Mouse (Mus musculus) adrenal gland (tissue): ENCODE measurements around the gene Gabrg3.

Experiments
- intact Hi-C: fragments of 180-260 bp; cut with DNase I; formaldehyde crosslinking; loops from one replicate; pipeline ENCODE4 v1.15.1; 2025

Gabrg3 gene

DNA sequence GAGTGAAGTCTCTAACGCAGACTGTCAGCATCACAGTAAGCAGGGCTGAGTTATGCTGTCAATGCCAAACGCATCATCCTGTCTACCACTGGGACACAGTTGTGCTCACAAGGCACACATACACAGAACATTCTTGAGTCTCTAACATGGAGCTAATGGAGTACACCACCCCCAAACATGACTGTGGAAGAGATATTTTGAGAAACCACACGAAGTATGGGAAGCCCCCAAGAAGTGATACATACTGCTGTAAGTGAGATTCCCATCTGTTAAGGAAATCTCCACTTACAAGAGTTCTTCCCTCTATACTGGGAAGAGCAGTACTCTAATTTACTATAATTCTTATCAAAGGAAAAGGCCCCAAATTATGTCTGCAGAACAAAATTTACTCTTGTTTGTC, 286.9 kb downstream of the Gabrg3 start:
- intact Hi-C loops, result loop anchor here (5.0 kb wide), 1 partner anchor 613 kb away; no protein-coding TSS in a partner anchor

DNA sequence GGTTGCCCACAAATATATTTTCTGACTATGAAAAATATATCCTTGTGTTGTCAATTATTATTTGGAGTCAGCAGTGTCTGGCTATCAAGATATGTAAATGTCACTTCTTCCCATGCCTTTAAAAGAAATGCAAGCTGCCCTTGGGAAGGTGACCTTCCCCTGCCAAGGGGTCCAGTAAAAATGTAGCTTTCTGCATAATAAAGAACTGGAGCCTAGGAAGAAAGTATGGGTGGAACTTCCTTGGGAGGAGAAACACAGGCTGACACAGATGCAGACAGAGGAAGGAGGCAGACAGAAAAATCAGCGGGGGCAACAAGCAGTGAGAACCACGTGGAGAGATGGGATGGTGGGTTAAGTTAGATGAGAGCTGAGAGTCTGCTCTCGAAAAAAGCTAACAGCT, 304.9 kb downstream of the Gabrg3 start:
- intact Hi-C loops, result no loop called here

DNA sequence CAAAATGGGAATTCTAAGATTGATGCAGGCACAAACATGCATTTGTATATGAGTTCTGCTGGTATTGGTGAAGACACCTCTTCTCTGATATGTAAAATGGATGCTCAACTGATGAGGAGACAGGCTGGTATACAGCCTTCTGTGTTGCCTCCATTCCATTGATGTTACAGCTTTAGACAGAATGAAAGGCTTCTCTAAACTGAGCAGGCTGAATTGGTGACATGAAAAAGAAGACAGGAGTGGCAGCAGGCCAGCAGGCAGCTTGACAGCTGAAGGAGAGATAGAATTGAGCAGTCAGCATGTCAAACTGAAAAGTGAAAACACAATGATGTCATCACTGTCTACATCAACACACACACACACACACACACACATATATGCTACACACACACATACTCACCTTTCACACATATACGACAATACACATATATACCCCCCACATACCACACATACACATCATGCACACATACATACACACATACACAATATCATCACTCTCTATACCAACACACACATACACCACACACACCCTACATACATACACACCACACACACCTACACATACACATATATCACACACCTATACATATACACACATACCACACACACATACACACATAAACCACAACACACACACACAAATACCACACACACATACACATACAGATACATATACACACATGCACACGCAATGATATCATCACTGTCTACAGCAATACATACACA, 315.4 kb downstream of the Gabrg3 start:
- intact Hi-C loops, result no loop called here

DNA sequence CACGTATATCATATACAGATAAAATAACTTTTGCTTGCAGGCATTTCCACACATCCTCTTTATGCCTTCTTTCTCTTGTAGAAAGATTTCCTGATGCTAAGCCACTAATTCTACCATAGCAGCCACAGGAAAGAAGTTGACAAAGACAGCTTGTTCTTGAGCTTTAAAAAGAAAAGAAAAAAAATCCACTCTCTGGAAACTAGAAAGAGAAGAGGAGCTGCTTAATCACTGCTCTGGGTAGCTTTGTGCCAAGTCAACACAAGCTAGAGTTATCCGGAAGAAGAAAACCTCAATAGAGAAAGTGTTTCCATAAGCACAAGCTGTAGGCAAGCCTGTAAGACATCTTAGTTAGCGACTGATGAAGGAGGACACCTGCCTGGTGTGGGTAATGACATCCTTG, 321.6 kb downstream of the Gabrg3 start:
- intact Hi-C loops, result no loop called here

DNA sequence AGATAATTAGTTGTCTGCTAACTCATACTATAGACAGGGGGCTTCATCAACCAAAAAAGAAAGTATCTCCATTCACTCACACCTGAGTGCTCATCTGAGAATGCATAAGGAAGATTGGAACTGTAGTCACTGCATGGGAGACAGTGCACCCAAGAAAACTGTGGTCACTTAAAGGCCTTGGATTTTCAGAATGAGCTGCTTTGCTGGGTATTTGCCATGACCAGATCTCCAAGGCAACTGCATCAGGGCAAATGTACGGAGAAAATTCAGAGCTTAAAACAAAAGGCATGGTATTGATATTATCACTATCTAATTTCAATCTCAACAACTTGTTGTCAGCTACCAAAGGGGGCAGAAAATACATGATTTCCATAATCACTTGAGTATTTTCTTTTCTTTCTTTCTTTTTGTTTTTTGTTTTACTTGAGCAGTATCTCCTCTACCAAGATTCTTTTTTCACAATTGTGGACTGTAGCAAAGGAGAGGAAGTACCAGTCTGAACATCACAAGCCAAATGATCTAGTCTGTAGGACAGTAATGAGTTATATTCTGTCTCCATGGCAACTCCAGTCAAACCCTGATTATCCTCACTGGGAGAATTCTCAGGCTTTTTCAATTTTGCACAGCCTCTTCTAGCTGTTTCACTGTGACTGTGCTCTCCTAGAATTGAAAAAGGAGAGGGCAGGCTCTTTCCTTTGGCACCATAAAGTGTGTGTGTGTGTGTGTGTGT, 335.9 kb downstream of the Gabrg3 start:
- intact Hi-C loops, result no loop called here

DNA sequence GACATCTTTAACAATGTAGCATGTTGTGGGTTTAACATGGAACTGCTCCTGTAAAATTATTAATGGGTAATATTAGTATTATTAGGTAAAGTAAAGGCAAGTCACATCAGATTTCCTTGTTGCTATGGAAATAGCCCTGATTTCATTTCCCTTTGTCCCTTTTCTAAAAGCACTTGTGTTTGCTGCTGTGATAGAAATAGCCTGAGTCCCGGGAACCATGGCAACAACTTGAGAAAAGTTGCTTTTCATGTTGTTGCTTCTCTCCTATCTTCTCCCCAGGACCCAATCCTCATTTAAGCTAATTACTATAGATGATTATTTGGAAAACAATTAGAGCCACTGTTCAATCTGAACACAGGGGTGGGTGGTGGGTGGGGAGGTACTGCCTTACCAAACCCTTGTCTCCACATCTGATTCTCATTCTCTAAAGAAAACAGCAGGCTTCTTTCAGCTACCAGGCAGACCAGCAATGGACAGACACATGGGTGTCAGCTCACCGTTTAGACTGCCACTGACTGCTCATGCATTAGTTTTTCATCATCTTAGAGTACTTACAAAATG, 349.0 kb downstream of the Gabrg3 start:
- intact Hi-C loops, result no loop called here

DNA sequence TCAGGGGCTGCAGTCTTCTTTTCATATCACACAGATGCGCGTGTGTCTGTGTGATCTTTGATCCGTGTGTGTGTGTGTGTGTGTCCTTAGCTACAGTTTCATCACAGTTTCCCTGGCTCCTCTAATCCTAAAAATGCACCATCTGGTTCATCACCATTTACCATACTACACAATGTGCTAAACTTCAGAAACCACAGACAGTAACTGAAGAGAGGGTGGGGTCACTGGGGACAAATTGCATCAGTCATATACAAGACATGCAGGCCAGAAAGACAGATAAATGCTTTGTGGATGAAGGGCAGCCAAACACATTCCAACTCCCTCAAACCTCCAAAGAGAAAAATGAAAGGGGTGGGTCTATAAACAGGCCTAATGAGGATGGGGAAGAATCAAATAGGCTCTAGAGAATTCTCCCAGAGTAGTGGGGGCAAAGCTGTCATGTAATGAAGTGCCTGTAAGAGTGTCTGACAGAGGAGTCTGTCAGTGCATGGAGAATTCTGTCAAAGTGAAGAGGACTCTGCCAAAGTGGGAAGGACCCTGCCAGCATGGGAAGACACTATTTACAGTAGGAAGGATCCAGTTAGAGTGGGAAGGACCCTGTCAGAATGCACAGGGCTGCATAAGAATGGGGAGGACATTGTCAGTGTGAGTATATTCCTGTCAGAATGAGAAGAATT, 386.3 kb downstream of the Gabrg3 start:
- intact Hi-C loops, result no loop called here

DNA sequence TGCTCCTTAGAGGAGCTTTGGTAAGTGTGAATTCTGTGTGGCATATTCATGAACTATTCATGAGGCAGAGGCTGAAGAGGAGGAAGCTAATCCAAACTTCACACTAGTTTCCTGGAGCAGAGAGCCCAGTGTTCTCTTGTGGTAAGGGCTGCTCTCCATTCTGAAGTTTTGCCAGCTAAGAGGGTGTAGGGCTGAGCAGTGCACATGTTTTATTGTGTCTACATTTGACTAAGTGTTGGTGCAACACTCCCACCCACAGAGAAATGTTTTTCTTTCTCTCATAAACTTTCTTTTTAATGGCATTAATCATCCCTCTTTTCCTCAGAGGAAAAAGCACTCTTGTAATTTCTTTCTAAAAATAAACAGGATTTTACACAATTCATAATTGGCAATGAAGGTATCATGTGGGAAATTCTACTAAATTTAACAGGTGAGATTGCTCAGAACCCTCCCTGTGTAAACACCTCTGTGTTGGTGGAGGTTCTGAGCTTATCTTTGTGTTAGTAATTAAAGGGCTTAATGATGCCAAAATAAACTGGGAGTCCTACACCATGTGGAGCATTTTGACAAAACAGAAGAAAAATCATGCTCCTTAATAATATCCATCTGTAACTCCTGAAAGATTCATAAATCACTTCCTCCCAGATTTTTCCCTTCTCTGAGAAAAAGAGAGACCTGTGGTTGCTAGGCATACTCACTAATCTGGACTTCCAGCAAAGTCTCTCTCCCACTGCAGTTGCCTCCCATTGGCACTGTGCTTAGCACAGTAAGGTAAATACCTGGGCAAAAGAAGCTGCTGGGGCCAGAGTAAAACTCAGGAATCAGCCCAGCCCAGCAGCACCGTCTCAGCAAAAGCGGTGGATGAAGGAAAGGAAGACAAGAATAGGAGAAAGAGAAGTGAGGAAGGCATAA, 389.0 kb downstream of the Gabrg3 start:
- intact Hi-C loops, result no loop called here

DNA sequence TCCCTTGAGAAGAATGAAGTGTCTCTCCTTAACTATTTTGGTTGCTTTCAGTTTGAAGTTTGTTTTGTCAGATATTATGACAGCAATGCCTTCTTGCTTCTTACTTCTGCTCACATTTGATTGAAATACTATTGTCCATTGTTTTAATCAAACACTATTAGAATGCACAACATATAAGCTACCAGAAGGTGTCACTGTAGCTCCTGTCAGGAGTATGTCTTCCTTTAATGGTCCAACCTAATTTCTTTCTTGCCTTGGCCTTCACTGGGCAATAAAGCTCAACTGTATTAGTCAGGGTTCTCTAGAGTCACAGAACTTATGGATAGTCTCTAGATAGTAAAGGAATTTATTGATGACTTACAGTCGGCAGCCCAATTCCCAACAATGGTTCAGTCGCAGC, 440.6 kb downstream of the Gabrg3 start:
- intact Hi-C loops, result loop anchor here (5.0 to 10.0 kb wide), 3 partner anchors 378 to 526 kb away; partner anchors contain the start of gene Gabrg3

DNA sequence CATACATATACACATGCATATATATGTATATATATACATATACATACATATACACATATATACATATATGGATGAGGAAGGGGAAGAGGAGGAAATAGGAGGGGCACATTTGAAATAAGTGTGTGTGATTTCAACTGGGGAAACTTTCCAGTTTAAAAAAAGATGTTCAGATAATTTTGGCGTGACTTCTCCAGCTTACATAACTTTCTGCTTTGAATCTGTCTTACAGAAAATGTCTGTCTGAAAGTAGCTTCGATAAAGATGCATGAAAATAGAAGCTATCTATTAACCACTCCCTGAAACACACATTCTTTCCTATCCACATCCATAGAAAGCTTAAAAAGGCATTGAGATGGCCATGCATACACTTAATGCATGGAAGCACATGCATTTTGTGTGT, 445.4 kb downstream of the Gabrg3 start:
- intact Hi-C loops, result loop anchor here (10.0 kb wide), 1 partner anchor 383 kb away; no protein-coding TSS in a partner anchor

DNA sequence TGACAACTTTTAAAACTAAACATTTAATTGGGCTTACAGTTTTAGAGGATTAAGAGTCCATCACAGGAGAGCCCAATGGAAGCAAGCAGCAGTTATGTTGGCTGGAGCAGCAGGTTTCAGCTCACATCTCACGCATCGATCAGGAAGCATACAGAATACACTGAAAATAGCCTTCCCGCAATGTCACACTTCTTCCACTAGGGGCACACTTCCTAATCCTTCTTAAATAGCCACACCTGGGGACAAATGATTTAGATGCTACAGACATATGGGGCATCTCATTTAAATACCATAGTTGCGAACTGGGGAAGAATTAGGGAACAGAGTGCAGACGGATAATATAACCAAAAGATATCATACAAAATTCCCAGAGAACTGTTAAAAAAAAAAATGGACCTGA, 449.0 kb downstream of the Gabrg3 start:
- intact Hi-C loops, result no loop called here

DNA sequence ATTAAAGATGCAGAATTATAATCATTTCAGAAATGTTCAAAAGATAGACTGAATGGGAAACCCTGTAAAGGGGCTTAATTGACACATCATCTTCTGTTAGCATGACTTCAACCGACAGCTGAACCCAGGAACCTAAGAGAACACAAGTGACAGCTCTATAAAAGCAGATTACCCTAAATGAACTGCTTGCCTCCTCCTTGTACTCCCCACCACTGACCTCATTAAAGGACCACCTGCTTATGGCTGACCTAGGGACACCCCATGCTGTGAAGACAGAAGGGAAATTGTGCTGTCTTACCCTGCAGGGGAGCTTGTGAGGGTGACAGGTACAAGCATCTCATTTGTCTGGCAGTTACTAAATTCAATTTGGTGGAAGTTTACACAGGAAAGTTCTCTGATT, 467.5 kb downstream of the Gabrg3 start:
- intact Hi-C loops, result no loop called here

DNA sequence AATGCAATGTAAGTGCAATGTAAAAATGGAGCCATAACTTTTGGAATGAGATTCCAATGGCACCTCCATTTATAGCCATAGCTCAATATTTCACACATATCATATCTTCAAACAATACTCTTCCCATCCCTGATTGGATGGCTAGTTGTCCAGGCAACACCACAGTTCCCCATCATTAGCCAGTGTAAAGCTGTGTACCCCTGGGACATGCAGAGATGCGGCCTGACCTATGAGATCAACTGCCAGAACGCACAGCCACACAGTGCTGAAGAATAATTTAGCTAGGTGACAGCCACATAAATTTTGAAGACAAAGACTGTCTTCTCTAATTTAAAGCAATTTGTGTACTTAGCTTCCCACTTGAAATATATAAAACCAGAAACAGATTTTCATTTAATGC, 472.1 kb downstream of the Gabrg3 start:
- intact Hi-C loops, result no loop called here

DNA sequence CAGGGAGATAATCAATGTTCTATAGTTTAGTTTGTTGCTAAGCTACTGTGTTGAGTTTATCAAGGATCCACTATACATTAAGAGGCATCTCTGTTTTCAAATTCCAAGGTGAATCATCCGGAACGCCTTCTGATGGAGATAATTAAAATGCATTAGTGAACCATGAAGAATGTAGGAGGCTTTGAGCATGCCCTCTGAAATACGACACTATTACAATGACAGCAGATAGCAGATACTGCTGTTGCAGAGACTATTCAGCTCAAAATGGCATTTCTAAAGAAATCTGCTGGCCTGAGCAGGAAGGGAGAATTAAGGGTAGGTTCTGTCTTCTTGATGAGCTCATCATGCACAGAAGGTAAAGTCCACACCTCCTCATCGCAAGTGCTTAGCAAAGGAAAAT, 487.2 kb downstream of the Gabrg3 start:
- intact Hi-C loops, result no loop called here

DNA sequence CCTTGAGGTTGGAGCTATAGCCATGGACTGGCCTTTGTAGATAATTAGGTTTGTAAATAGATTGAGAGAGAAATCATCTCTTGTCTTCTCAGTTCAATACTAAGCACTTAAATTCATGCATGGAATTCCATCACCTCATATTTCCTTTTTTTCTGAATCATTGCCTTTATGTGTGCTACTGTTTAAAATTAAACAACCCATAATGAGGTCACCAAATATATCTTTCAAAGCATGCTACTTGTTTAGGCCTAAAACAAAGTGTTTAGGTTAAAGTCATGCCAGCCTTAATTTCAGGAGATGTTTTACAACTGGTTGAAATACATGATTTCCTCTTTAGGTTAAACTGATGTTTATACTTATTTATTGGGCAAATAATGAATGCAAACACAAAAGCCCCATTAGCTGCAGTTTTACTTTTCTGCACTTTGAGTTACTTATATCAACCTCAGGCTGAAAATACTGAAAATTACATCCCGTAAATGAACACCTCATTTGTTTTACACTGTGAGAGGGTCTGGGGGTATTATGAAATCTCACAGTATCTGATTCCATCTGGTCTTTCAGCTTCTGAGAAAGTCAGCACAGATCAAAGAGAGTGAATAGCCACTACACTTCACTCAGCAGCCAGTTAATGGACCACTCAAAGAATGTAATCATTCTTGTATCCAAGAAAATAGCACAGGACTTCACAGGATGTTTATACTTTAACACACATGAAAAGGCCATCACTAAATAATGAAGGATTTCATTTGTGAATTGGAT, 519.5 kb downstream of the Gabrg3 start:
- intact Hi-C loops, result no loop called here

DNA sequence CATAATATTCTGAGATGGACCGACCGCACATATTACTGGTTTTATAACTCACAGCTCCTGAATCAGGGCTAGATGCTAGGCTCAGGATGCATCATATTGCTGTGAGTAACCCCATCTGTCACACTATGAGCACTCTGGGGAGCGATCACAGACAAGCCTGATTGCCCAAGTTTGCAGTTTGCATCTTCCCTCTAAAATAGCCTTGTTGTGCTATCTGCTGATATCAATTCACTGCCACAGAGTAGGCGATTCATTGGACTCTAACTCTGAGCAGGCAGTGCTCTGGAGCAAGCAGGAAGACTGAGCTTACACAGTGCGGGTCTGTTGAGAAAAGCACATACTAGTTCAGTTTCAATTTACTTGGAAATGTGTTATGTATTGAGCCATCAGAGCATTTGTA, 543.4 kb downstream of the Gabrg3 start:
- intact Hi-C loops, result no loop called here

DNA sequence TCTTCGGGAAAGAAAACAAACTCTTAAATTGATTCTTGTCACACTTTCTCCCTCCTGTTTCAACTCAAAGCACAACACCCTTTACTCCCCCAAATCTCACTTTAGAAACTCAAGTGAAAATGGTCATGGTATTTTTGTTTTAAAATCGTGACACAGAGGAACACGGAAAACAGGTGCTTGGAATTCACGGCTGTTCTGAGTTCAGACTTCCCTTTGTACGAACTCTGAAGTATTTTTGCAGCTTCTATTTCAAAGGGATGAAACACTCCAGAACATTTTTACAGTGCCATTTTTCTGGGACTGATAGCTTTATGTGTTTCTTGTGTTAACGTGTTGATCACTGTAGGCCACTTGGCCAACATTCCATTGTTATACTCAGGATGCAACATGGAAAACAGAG, 561.5 kb downstream of the Gabrg3 start:
- intact Hi-C loops, result no loop called here

DNA sequence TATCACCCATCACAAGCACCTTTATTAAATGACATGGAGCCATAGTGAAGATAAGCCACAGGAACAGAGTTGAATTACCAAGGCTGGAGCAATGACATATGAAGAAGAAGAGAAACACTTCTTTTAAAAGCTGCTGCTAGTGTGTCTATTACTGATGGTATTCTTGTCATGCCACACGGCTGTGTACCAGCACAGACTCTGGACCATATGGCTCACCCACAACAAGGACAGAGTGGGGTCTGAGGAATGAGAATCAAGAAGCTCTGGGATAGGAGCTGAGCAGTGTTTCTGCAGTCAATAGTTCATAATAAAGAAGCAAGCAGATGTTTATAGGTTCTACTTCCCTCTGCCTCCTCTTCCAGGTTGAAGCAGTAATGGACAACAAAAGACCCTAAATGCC, 585.1 kb downstream of the Gabrg3 start:
- intact Hi-C loops, result no loop called here

DNA sequence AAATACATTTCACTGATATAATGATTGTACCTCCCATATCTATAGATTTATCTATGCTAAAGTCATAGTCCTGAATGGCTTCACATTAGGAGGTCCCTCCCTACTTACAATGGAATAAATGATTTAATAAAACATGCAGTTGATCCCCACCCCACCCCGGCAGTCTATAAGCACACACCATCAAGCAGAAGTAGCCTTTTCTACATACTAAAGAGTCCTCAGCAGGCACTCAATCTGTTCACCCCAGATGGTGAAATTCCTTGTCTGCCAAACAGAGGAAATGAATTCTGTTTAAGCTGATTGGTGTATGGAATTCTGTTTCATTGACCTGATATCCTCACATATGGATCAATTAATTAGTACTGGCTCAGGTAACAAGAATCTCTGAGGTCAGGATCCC, 607.9 kb downstream of the Gabrg3 start:
- intact Hi-C loops, result no loop called here

DNA sequence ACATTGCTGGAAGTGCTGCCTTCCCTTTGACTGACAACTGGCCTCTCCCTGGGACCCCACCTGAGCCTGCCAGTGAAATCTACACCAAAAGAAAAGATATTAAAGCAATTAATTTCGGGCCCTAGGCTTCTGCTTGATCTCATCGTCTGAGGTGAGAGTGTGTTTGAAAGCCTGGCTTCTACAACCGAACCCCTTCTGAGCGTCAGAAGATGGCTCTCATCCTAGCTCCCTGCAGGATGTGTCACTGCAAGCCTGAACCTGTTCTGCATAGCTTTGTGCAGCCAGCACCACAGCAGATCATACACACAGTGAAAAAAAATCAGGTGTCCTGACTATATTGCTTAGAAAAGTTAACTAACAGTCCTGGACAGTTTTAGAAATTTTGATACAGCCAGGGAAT, 618.8 kb downstream of the Gabrg3 start:
- intact Hi-C loops, result no loop called here
